Mouse (Mus musculus) midbrain, embryonic 14.5 days (tissue): ENCODE data around the gene Eapp. TPM values are rescaled to one million over a fixed set of nuclear protein-coding genes. Genes with fewer than 3 reads are reported as not detected.

Experiments used
- ATAC-seq: fragments of 200-750 bp; cut with Nextera tagmentation; 2 replicates; pipeline ENCODE4 v1.8.0; 2017; ENCODE audit warnings: moderate number of reproducible peaks, moderate library complexity; ENCODE audit not compliant: low FRiP score, low TSS enrichment
- DNase-seq: peaks from one replicate; pipeline ENCODE4 v3.0.0-alpha.2; 2015
- H3K27ac ChIP-seq: fragments of 300-500 bp; sonication (generic); replicated peaks from 2 replicates; pipeline ENCODE4 v1.5.1; 2014; ENCODE audit warnings: mild to moderate bottlenecking, low read depth, low read length, moderate library complexity
- H3K27me3 ChIP-seq: fragments of 300-500 bp; sonication (generic); 2 replicates; pipeline ENCODE4 v1.6.1; 2014; ENCODE audit warnings: low read length, control low read depth, mixed read lengths; ENCODE audit not compliant: control insufficient read depth, insufficient read depth
- H3K36me3 ChIP-seq: fragments of 300-500 bp; sonication (generic); 2 replicates; pipeline ENCODE4 v1.6.1; 2014; ENCODE audit warnings: low read length, control low read depth; ENCODE audit not compliant: control insufficient read depth, insufficient read depth
- H3K4me1 ChIP-seq: fragments of 300-500 bp; sonication (generic); 2 replicates; pipeline ENCODE4 v1.6.1; 2014; ENCODE audit warnings: mild to moderate bottlenecking, antibody characterized with exemption, low read length, control low read depth; ENCODE audit not compliant: control insufficient read depth, insufficient read depth
- H3K4me2 ChIP-seq: fragments of 300-500 bp; sonication (generic); 2 replicates; pipeline ENCODE4 v1.6.1; 2014; ENCODE audit warnings: mild to moderate bottlenecking, low read length, moderate library complexity
- H3K4me3 ChIP-seq: fragments of 300-500 bp; sonication (generic); replicated peaks from 2 replicates; pipeline ENCODE4 v1.5.1; 2014; ENCODE audit warnings: low read depth, low read length
- H3K9ac ChIP-seq: fragments of 300-500 bp; sonication (generic); replicated peaks from 2 replicates; pipeline ENCODE4 v1.6.1; 2014; ENCODE audit warnings: mild to moderate bottlenecking, low read length, moderate library complexity
- H3K9me3 ChIP-seq: fragments of 300-500 bp; sonication (generic); 2 replicates; pipeline ENCODE4 v1.6.1; 2016; ENCODE audit warnings: low read length, control low read depth, mixed read lengths; ENCODE audit not compliant: control insufficient read depth
- WGBS: fragments of 180-500 bp; shearing (Covaris S2); extraction: QIAGEN DNeasy Blood & Tissue Kit; methylation state at CpG from one replicate; pipeline ENCODE4 v1.1.7; 2014; 5-methylcytosine and 5-hydroxymethylcytosine counted together
- polyA plus RNA-seq: library from polyadenylated mRNA; unstranded; fragments of >200 nt; fragmentation: Nextera tagmentation; extraction: Ambion mirVana; gene quantifications from 2 replicates; pipeline ENCODE4 v1.2.1, GENCODE M21; 2014

Eapp gene
- polyA plus RNA-seq, 1 experiment from 2014 or later, result 85.0 TPM

DNA sequence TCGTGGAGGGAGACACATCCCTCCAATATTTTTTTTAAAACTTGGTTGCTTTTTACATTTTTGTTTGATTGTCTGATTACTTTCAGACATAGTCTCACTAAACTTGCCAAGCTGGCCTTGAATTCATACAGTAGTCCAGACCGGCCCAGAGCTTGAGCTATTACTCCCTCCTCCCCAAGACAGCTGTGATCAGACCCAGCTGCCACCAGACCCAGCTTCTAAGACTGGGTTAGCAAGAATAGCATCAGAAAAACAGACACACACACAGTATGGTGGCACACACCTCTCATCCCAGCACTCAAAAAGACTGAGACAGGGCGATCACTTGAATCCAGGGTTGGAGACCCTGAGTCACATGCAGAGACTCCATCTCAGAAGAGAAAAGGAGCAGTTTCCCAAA is 35.8 kb downstream of the Eapp start:
- WGBS, result 87% methylated on average over 3 of the region's 3 CpGs
- no peak overlapping the region for H3K4me3 ChIP-seq
- no peak overlapping the region for H3K4me2 ChIP-seq
- peaks cover 7% of the 10 kb centered on the region for H3K4me1 ChIP-seq
- H3K9me3 ChIP-seq, result no peaks in the 10 kb centered on the region
- no peak overlapping the region for H3K9ac ChIP-seq
- DNase-seq, result no peak
- H3K36me3 ChIP-seq, result no peaks in the 10 kb centered on the region
- no peak for ATAC-seq
- H3K27me3 ChIP-seq, result no peaks in the 10 kb centered on the region
- H3K27ac ChIP-seq, result no peak overlapping the region

DNA sequence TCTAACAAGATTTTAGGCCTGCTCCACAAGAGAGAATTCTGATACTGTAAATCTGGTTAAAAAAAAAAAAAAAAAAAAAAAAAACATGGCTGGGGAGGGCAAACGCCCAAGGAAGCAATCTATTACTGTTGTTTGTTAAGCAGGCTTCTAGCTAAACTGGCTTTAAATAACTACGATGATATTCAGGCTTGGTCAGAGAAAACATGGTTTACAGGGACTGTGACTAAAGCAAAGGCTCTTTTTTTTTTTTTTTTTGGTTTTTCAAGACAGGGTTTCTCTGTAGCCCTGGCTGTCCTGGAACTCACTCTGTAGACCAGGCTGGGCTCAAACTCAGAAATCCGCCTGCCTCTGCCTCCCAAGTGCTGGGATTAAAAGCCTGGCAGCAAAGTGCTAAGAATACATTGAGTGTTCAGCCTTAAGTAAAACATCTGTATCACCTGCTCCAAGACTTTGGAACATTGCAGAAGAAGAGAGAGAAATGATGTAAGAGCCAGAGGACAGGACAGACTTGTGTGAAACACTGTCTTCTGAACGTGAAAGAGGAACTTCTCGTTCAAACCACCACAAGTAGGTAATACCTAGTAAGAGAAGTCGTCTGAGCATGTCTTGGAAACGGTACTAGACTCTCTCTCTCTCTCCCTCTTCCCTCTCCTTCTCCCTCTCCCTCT is 37.1 kb downstream of the Eapp start:
- Histone ChIP-seq H3K9me3 (no peaks in the 10 kb centered on the region), H3K36me3 (no peaks in the 10 kb centered on the region)
- WGBS, result 75% methylated on average over 7 of the region's 7 CpGs

DNA sequence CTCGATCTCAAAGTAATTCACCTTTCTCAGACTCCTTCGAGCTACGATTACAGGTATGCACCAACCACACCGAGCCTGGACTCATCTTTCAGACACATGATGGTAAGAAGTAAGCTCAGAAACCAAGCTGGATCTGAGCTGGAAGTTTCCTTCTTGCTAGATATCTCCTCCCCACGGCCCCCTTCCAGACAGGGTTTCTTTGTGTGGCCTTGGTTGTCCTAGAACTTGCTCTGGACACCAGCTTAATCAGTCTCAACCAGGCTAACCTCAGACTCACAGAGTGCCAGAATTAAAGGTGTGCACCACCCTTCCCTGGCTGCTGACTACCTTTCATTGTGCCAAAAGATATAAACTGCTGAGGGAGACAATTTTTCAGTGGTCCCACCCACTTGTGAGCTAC is 37.7 kb downstream of the Eapp start:
- Histone ChIP-seq H3K36me3 (no peaks in the 10 kb centered on the region), H3K9ac (no peak overlapping the region), H3K27me3 (no peaks in the 10 kb centered on the region), H3K4me3 (no peak overlapping the region), H3K27ac (no peak overlapping the region), H3K4me1 (peaks cover 21% of the 10 kb centered on the region), H3K9me3 (no peaks in the 10 kb centered on the region), H3K4me2 (no peak overlapping the region)
- ATAC-seq, result no peak
- 98% methylated on average over 5 of the region's 5 CpGs for WGBS
- DNase-seq, result no peak

More for the DNA sequence above, 37.1 kb downstream of the Eapp start:
- no peak overlapping the region for H3K9ac ChIP-seq
- H3K4me1 ChIP-seq, result peaks cover 20% of the 10 kb centered on the region
- DNase-seq, result no peak
- H3K4me2 ChIP-seq, result no peak overlapping the region
- H3K27me3 ChIP-seq, result no peaks in the 10 kb centered on the region
- no peak overlapping the region for H3K27ac ChIP-seq
- ATAC-seq, result no peak
- H3K4me3 ChIP-seq, result no peak overlapping the region

DNA sequence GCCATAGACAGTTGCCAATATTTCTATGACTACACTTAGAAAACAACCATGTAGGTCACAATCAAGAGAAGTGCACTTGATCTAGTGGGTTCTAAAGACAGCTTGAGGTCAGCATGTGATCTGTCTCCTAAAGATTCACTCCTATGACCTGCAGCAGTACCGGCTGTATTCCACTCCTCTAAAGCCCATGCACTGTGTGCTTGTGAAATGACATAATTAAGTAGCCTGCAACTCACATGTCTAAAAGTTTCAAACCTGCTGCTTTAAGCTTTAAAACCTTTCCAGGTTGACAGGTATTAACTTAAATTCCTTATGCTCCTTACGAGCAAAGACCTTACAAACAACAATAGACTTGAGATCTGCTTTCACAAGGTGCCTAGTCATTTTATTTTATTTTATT is 38.5 kb downstream of the Eapp start:
- Histone ChIP-seq H3K27me3 (no peaks in the 10 kb centered on the region), H3K4me2 (peak overlapping the region; percentile 62), H3K4me3 (peak overlapping the region; percentile 73), H3K9me3 (no peaks in the 10 kb centered on the region), H3K27ac (no peak overlapping the region), H3K4me1 (peaks cover 21% of the 10 kb centered on the region), H3K9ac (peak overlapping the region; percentile 60; the same call in 1 of the 2 replicates), H3K36me3 (no peaks in the 10 kb centered on the region)
- 70% methylated on average over 2 of the region's 2 CpGs for WGBS
- no peak for DNase-seq
- no peak for ATAC-seq

GRCm38 (mm10) chr12:54656396-54657171 is 39.1 kb downstream of the Eapp start, which contains the start of gene Sptssa:
TSS of gene Sptssa (minus strand) at chr12:54656573.
- DNase-seq (peak; percentile 97), ATAC-seq (peak; percentile 99)
- Histone ChIP-seq H3K27me3 (no peaks in the 10 kb centered on the region), H3K27ac (peak within 1 kb of the TSS; percentile 89), H3K4me2 (peak within 1 kb of the TSS; percentile 62), H3K9ac (peak within 1 kb of the TSS; percentile 60), H3K36me3 (no peaks in the 10 kb centered on the region), H3K4me1 (peaks cover 21% of the 10 kb centered on the region), H3K4me3 (peak within 1 kb of the TSS; percentile 73), H3K9me3 (no peaks in the 10 kb centered on the region)
- WGBS, result 8% methylated on average over 52 of the region's 53 CpGs

DNA sequence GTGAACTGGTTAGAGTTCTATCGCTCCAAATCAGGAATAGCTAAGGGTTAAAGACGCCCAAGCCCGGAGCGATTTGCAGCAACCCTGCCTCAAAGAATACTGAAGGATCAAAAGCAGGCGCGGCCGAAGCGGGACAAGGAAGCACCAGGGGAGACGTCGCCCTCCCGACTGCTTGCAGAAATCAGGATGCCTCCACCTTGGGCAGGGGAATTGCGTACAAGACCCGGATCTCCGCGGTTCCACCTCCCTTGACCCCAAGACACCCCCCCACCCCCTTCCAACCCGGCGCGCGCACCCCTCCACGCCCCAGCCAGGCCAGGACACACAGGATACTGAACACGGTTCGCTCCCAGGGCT is 39.7 kb downstream of the Eapp start:
- peak; percentile 71 for DNase-seq
- ATAC-seq, result no peak; the same call in none of the 2 replicates
- Histone ChIP-seq H3K27me3 (no peaks in the 10 kb centered on the region), H3K27ac (peak overlapping the region; percentile 89), H3K9ac (peak overlapping the region; percentile 60), H3K36me3 (no peaks in the 10 kb centered on the region), H3K9me3 (no peaks in the 10 kb centered on the region), H3K4me3 (peak overlapping the region; percentile 73), H3K4me1 (peaks cover 21% of the 10 kb centered on the region), H3K4me2 (peak overlapping the region; percentile 62)
- WGBS, result under 1% methylated on average over 22 of the region's 22 CpGs

DNA sequence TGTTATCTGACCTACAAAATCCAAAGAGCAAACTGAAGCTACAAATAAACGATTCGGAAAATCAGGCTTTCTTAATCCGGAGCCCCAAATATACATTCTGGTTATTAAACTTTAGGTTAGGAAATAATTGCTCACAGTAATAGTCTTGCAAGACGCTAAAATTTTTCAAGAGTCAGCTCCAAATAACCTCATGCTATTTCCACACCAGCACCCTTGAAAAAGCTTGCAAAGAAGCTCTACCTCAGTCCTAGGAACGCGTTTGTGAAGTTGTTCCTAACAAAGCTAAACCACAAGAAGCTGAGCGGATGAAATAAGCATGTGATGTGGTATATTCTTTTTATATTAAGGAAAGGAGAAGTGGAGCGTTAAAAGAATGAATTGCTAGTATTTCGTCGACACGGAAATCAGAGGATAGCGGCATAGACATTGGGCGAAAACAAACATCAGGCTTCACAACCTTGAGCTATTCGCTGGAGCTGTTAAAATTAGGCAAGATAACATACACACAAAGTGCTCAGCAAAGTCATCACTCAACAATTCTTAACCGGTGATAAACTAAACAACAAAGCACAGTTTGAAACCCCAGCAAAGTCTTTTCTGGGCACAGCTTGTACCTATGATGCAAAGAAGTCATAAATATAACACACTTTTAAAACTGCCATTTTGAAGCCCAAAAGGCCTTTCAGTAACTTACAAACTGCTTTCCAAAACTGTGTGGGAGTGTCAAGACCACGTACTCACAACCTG is 40.2 kb downstream of the Eapp start:
- Histone ChIP-seq H3K27ac (peak overlapping the region; percentile 89), H3K9ac (peak overlapping the region; percentile 60), H3K4me3 (peak overlapping the region; percentile 73), H3K36me3 (no peaks in the 10 kb centered on the region), H3K9me3 (no peaks in the 10 kb centered on the region), H3K27me3 (no peaks in the 10 kb centered on the region), H3K4me2 (peak overlapping the region; percentile 62), H3K4me1 (peaks cover 21% of the 10 kb centered on the region)
- WGBS, result 26% methylated on average over 16 of the region's 16 CpGs
- ATAC-seq, result no peak
- DNase-seq, result peak; percentile 23

GRCm38 (mm10) chr12:54654741-54655140 is 41.0 kb downstream of the Eapp start:
- Histone ChIP-seq H3K36me3 (no peaks in the 10 kb centered on the region), H3K9me3 (no peaks in the 10 kb centered on the region), H3K4me1 (peaks cover 21% of the 10 kb centered on the region), H3K4me3 (peak overlapping the region; percentile 73), H3K4me2 (peak overlapping the region; percentile 62), H3K9ac (no peak overlapping the region), H3K27ac (no peak overlapping the region), H3K27me3 (no peaks in the 10 kb centered on the region)
- DNase-seq (no peak), ATAC-seq (no peak)
- WGBS, result 93% methylated on average over 1 of the region's 1 CpGs
